Mouse (Mus musculus) CH12.LX (cell line): ENCODE results near the gene Arl15. TPM values are rescaled to one million over a fixed set of nuclear protein-coding genes. Genes with fewer than 3 reads are reported as not detected.

ENCODE experiments used
- DNase-seq: peaks from one replicate; pipeline ENCODE4 v3.0.0-alpha.2; 2013; ENCODE audit errors: extremely low read depth
- H3K27ac ChIP-seq: 2 replicates; pipeline ENCODE4 v1.5.1; 2012; ENCODE audit warnings: low read depth, mild to moderate bottlenecking, control low read depth, moderate library complexity; ENCODE audit not compliant: insufficient read depth
- H3K27me3 ChIP-seq: replicated peaks from 2 replicates; pipeline ENCODE3; 2012; ENCODE audit warnings: inconsistent platforms
- H3K36me3 ChIP-seq, 2 experiments: replicated peaks in 1 of 2; 2 replicates each; pipeline versions ENCODE3 to v1.6.1; 2012; ENCODE audit warnings: inconsistent platforms in 1 of 2, low read length in 1 of 2, mild to moderate bottlenecking in 1 of 2, mixed read lengths in 1 of 2, moderate library complexity in 1 of 2; ENCODE audit not compliant: control insufficient read depth in 1 of 2, insufficient read depth in 1 of 2
- H3K4me1 ChIP-seq, 2 experiments: 2 replicates each; pipeline ENCODE4 v1.6.1; 2012; ENCODE audit warnings: inconsistent platforms in 1 of 2, moderate library complexity in 1 of 2; ENCODE audit not compliant: insufficient read depth in 2 of 2, control insufficient read depth in 1 of 2
- H3K4me2 ChIP-seq: 2 replicates; pipeline ENCODE4 v1.6.1; 2012; ENCODE audit warnings: low read depth, mild to moderate bottlenecking, control low read depth; ENCODE audit not compliant: poor library complexity, insufficient read depth, severe bottlenecking
- H3K4me3 ChIP-seq, 3 experiments: fragments of 150-350 bp in 1 of 3; sonication (generic) in 1 of 3; replicated peaks in 1 of 3; 2 replicates each; pipeline versions ENCODE3 to v1.5.1; 2011 to 2012; ENCODE audit warnings: low read depth in 2 of 3, low read length in 2 of 3, mild to moderate bottlenecking in 2 of 3, moderate library complexity in 2 of 3, control low read depth in 1 of 3, improper control_type of control experiment in 1 of 3, inconsistent platforms in 1 of 3, mixed read lengths in 1 of 3; ENCODE audit not compliant: poor library complexity in 1 of 3
- H3K79me2 ChIP-seq: replicated peaks from 2 replicates; pipeline ENCODE4 v1.6.1; 2012; ENCODE audit warnings: mild to moderate bottlenecking, moderate library complexity; ENCODE audit not compliant: control insufficient read depth, poor library complexity, insufficient read depth, severe bottlenecking; ENCODE audit errors: extremely low read depth
- H3K9ac ChIP-seq: 2 replicates; pipeline ENCODE4 v1.6.1; 2012; ENCODE audit warnings: low read depth, mild to moderate bottlenecking, control low read depth, moderate library complexity; ENCODE audit not compliant: insufficient read depth
- H3K9me3 ChIP-seq: replicated peaks from 2 replicates; pipeline ENCODE3; 2012; ENCODE audit warnings: low read length, inconsistent platforms, mixed read lengths
- BHLHE40 ChIP-seq: IDR thresholded peaks from 2 replicates; pipeline ENCODE4 v1.6.1; 2011; ENCODE audit warnings: mild to moderate bottlenecking, low read depth, low read length, improper control_type of control experiment
- CHD1 ChIP-seq: IDR thresholded peaks from 2 replicates; pipeline ENCODE4 v1.6.1; 2012; ENCODE audit warnings: low read depth, low read length, improper control_type of control experiment, inconsistent platforms
- CHD2 ChIP-seq: IDR thresholded peaks from 2 replicates; pipeline ENCODE4 v1.6.1; 2011; ENCODE audit warnings: low read length, improper control_type of control experiment
- CTCF ChIP-seq, 2 experiments: IDR thresholded peaks in 1 of 2; conservative IDR thresholded peaks in 1 of 2; 2 replicates each; pipeline ENCODE4 v1.5.1; 2011 to 2012; ENCODE audit warnings: low read depth in 2 of 2, low read length in 2 of 2, improper control_type of control experiment in 1 of 2, inconsistent platforms in 1 of 2, mild to moderate bottlenecking in 1 of 2, moderate library complexity in 1 of 2
- ELF1 ChIP-seq: IDR thresholded peaks from 2 replicates; pipeline ENCODE4 v1.6.1; 2014; ENCODE audit warnings: low read depth, mild to moderate bottlenecking, inconsistent platforms, low read length, improper control_type of control experiment
- EP300 ChIP-seq: IDR thresholded peaks from 2 replicates; pipeline ENCODE4 v1.6.1; 2011; ENCODE audit warnings: low read length, improper control_type of control experiment
- ETS1 ChIP-seq: conservative IDR thresholded peaks from 2 replicates; pipeline ENCODE4 v1.6.1; 2012; ENCODE audit warnings: low read depth, mild to moderate bottlenecking, inconsistent platforms, low read length, improper control_type of control experiment, moderate library complexity
- JUND ChIP-seq: conservative IDR thresholded peaks from 2 replicates; pipeline ENCODE4 v1.6.1; 2011; ENCODE audit warnings: low read depth, low read length, improper control_type of control experiment
- MXI1 ChIP-seq: IDR thresholded peaks from 2 replicates; pipeline ENCODE4 v1.6.1; 2011; ENCODE audit warnings: mild to moderate bottlenecking, low read depth, low read length, improper control_type of control experiment
- NRF1 ChIP-seq: IDR thresholded peaks from 2 replicates; pipeline ENCODE4 v1.6.1; 2014; ENCODE audit warnings: low read depth, mild to moderate bottlenecking, inconsistent platforms, low read length, improper control_type of control experiment, moderate library complexity
- PAX5 ChIP-seq: IDR thresholded peaks from 2 replicates; pipeline ENCODE4 v1.6.1; 2012; ENCODE audit warnings: low read length, inconsistent platforms, mixed read lengths
- POLR2A ChIP-seq: IDR thresholded peaks from 2 replicates; pipeline ENCODE4 v1.6.1; 2011; ENCODE audit warnings: low read depth, mild to moderate bottlenecking, improper control_type of control experiment, low read length
- POLR2AphosphoS2 ChIP-seq: IDR thresholded peaks from 2 replicates; pipeline ENCODE4 v1.6.1; 2011; ENCODE audit warnings: low read depth, low read length, improper control_type of control experiment
- RAD21 ChIP-seq: IDR thresholded peaks from 2 replicates; pipeline ENCODE4 v1.6.1; 2011; ENCODE audit warnings: low read depth, mild to moderate bottlenecking, low read length, improper control_type of control experiment, moderate library complexity
- RCOR1 ChIP-seq: conservative IDR thresholded peaks from 2 replicates; pipeline ENCODE4 v1.6.1; 2012; ENCODE audit warnings: low read depth, mild to moderate bottlenecking, inconsistent platforms, low read length, improper control_type of control experiment
- TBP ChIP-seq: conservative IDR thresholded peaks from 2 replicates; pipeline ENCODE4 v1.6.1; 2011; ENCODE audit warnings: low read depth, low read length, improper control_type of control experiment
- TCF12 ChIP-seq: IDR thresholded peaks from 2 replicates; pipeline ENCODE4 v1.6.1; 2014; ENCODE audit warnings: low read depth, mild to moderate bottlenecking, inconsistent platforms, low read length, improper control_type of control experiment
- UBTF ChIP-seq: IDR thresholded peaks from 2 replicates; pipeline ENCODE4 v1.6.1; 2012; ENCODE audit warnings: low read depth, mild to moderate bottlenecking, inconsistent platforms, low read length, improper control_type of control experiment, moderate library complexity
- USF1 ChIP-seq: IDR thresholded peaks from 2 replicates; pipeline ENCODE4 v1.6.1; 2014; ENCODE audit warnings: low read depth, mild to moderate bottlenecking, inconsistent platforms, low read length, improper control_type of control experiment
- USF2 ChIP-seq: conservative IDR thresholded peaks from 2 replicates; pipeline ENCODE4 v1.6.1; 2011; ENCODE audit warnings: low read depth, low read length, improper control_type of control experiment
- ZC3H11A ChIP-seq: IDR thresholded peaks from 2 replicates; pipeline ENCODE4 v1.6.1; 2012; ENCODE audit warnings: low read depth, mild to moderate bottlenecking, inconsistent platforms, low read length, improper control_type of control experiment
- ZMIZ1 ChIP-seq: IDR thresholded peaks from 2 replicates; pipeline ENCODE4 v1.6.1; 2012; ENCODE audit warnings: low read depth, mild to moderate bottlenecking, inconsistent platforms, low read length, improper control_type of control experiment
- ZNF384 ChIP-seq: IDR thresholded peaks from 2 replicates; pipeline ENCODE4 v1.6.1; 2012; ENCODE audit warnings: low read depth, low read length, improper control_type of control experiment, inconsistent platforms
- dilution Hi-C: fragments of 300-500 bp; cut with MboI; formaldehyde crosslinking; loops from 2 replicates; pipeline ENCODE4 v1.14.3; 2020; ENCODE audit warnings: low sequenced_read_pairs; ENCODE audit not compliant: extremely low pct_unique_long_range_greater_than_20kb, extremely low pct_ligation_motif_present
- in situ Hi-C: fragments of 300-500 bp; cut with MboI; formaldehyde crosslinking; loops from 3 replicates; pipeline ENCODE4 v1.14.3; 2019; ENCODE audit warnings: low sequenced_read_pairs, low pct_ligation_motif_present, low pct_unique_long_range_greater_than_20kb, mixed read lengths
- polyA plus RNA-seq: library from polyadenylated mRNA; unstranded; fragments of >175 nt; gene quantifications from 2 replicates; pipeline ENCODE4 v1.2.1, GENCODE M21; 2012; ENCODE audit warnings: low read depth; ENCODE audit not compliant: insufficient read length
- total RNA-seq, 2 experiments: library from RNA; depleted of rRNA; stranded (reverse); fragments of 300-350 nt in 1 of 2; fragments of >200 nt in 1 of 2; gene quantifications; 2 replicates each; pipeline ENCODE4 v1.2.3; 2012 to 2014

Gene Arl15
- total and polyA plus RNA-seq, 3 experiments, result 2.2 to 5.2 (median 4.8) TPM

DNA sequence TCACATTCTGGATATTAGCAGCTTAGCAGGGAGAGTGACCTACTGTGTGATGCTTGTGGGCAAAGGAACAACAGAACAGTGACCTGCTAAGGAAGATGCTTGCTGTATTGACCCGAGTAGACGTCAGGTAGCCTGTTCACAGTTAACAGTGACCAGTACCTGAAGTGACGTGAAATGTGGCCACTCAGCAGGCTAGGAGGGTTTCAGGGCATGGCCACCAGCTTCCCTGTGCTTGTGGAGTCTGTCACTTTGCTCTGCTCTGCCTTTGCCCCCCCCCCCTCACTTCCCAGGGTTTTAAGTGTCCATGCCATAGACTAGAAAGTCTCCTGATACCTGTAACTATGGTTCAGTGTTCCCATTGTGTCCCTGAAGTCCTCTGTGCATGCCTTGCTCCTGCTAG, 25.9 kb downstream of the Arl15 start:
- DNase-seq, result no peak
- in situ Hi-C loops, result no loop called here
- dilution Hi-C loops, result no loop called here
- Histone ChIP-seq H3K79me2 (no peaks in the 10 kb centered on the region; the same call in 1 of the 2 replicates), H3K36me3 (peaks cover 0 to 7% of the 10 kb centered on the region in 2 experiments), H3K27me3 (no peaks in the 10 kb centered on the region), H3K27ac (no peak overlapping the region), H3K4me2 (no peak overlapping the region), H3K4me1 (peaks cover 0 to 19% of the 10 kb centered on the region in 2 experiments; a peak in 3 of 4 replicates), H3K4me3 (no peak overlapping the region), H3K9ac (no peak overlapping the region), H3K9me3 (no peaks in the 10 kb centered on the region)
- TF ChIP-seq MXI1, result no peak
- TF ChIP-seq NRF1, result no peak
- no peak for TF ChIP-seq CHD2
- no peak for TF ChIP-seq CTCF (conservative IDR thresholded peaks at IDR 0.05 in 1 of 2, IDR thresholded peaks at IDR 0.05 in 1 of 2; ENCODE audit: low read depth in 2 of 2, low read length in 2 of 2)
- TF ChIP-seq TBP, result no peak
- no peak for TF ChIP-seq TCF12
- no peak for TF ChIP-seq ELF1
- no peak for TF ChIP-seq ETS1
- no peak for TF ChIP-seq PAX5
- TF ChIP-seq USF2, result no peak
- TF ChIP-seq RCOR1, result no peak
- TF ChIP-seq UBTF, result no peak
- no peak for TF ChIP-seq RAD21

DNA sequence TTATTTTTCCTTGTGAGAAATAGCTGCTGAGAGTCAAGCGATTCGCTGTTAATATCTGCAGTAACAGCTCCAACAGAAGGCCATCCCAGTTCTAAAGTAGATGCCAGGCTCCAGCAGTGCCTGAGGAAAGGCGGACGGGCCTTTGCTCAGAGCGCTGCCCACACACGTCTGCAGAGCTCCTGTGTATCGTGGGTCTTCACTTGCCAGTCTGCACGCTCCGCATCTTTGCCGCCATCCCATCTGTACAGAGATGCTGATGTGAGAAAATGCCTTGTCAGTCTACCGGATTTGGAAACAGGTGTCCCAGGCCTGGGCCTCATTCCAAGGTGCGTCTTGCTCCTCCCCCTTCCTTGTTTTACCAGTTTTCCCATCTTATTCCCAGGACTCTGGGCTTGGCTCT, 27.6 kb downstream of the Arl15 start:
- dilution Hi-C loops (no loop called here), in situ Hi-C loops (no loop called here)
- TF ChIP-seq EP300 (no peak), POLR2AphosphoS2 (no peak), BHLHE40 (no peak), ELF1 (no peak), NRF1 (no peak), ZMIZ1 (no peak), ETS1 (no peak), JUND (no peak), POLR2A (no peak), CHD1 (no peak), ZNF384 (no peak), ZC3H11A (no peak), USF1 (no peak)
- Histone ChIP-seq H3K9me3 (no peaks in the 10 kb centered on the region), H3K9ac (no peak overlapping the region), H3K4me1 (peaks cover 0 to 10% of the 10 kb centered on the region in 2 experiments; a peak in 2 of 4 replicates), H3K27me3 (no peaks in the 10 kb centered on the region), H3K4me3 (no peak overlapping the region), H3K36me3 (peaks cover 0 to 13% of the 10 kb centered on the region in 2 experiments), H3K79me2 (no peaks in the 10 kb centered on the region), H3K4me2 (no peak overlapping the region), H3K27ac (no peak overlapping the region)
- DNase-seq, result no peak
